Mouse (Mus musculus) liver, embryonic 14.5 days (tissue): ENCODE data around the gene A730049H05Rik. TPM values are rescaled to one million over a fixed set of nuclear protein-coding genes. Genes with fewer than 3 reads are reported as not detected.

Experiments used
- ATAC-seq: fragments of 200-750 bp; cut with Nextera tagmentation; 2 replicates; pipeline ENCODE4 v1.8.0; 2017; ENCODE audit warnings: moderate number of reproducible peaks, mild to moderate bottlenecking, moderate library complexity; ENCODE audit not compliant: insufficient read depth
- DNase-seq, 3 experiments: peaks; one replicate each; pipeline ENCODE4 v3.0.0-alpha.2; 2012 to 2013; ENCODE audit warnings: low read depth in 3 of 3, low spot score in 3 of 3
- H3K27ac ChIP-seq: fragments of 300-500 bp; sonication (generic); 2 replicates; pipeline ENCODE4 v1.5.1; 2014; ENCODE audit warnings: moderate library complexity, mild to moderate bottlenecking, control low read depth, inconsistent platforms
- H3K27me3 ChIP-seq: fragments of 300-500 bp; sonication (generic); 2 replicates; pipeline ENCODE4 v1.6.1; 2014; ENCODE audit warnings: mild to moderate bottlenecking, low read length, moderate library complexity; ENCODE audit not compliant: control insufficient read depth, insufficient read depth
- H3K36me3 ChIP-seq: fragments of 300-500 bp; sonication (generic); replicated peaks from 2 replicates; pipeline ENCODE4 v1.6.1; 2014; ENCODE audit warnings: low read depth; ENCODE audit not compliant: control insufficient read depth, insufficient read depth
- H3K4me1 ChIP-seq, 2 experiments: fragments of 200-500 bp in 1 of 2; fragments of 300-500 bp in 1 of 2; sonication (generic) in 1 of 2; replicated peaks; 2 replicates each; pipeline ENCODE4 v1.6.1; 2012 to 2014; ENCODE audit warnings: antibody characterized with exemption in 1 of 2, inconsistent platforms in 1 of 2, low read length in 1 of 2; ENCODE audit not compliant: control insufficient read depth in 2 of 2, insufficient read depth in 2 of 2
- H3K4me2 ChIP-seq: fragments of 300-500 bp; sonication (generic); 2 replicates; pipeline ENCODE4 v1.6.1; 2014; ENCODE audit warnings: low read depth, mild to moderate bottlenecking, control low read depth, moderate library complexity
- H3K4me3 ChIP-seq, 2 experiments: fragments of 200-500 bp in 1 of 2; fragments of 300-500 bp in 1 of 2; sonication (generic) in 1 of 2; 2 replicates each; pipeline ENCODE4 v1.5.1; 2012 to 2014; ENCODE audit warnings: low read depth in 2 of 2, low read length in 2 of 2, mild to moderate bottlenecking in 2 of 2, control low read depth in 1 of 2, inconsistent platforms in 1 of 2, moderate library complexity in 1 of 2; ENCODE audit not compliant: insufficient read depth in 1 of 2
- H3K9ac ChIP-seq: fragments of 300-500 bp; sonication (generic); replicated peaks from 2 replicates; pipeline ENCODE4 v1.6.1; 2014; ENCODE audit warnings: mild to moderate bottlenecking, control low read depth, moderate library complexity
- H3K9me3 ChIP-seq: fragments of 300-500 bp; sonication (generic); 2 replicates; pipeline ENCODE4 v1.6.1; 2016; ENCODE audit warnings: low read length, mixed read lengths; ENCODE audit not compliant: control insufficient read depth
- CTCF ChIP-seq: IDR thresholded peaks from 2 replicates; pipeline ENCODE4 v1.5.1; 2016; ENCODE audit warnings: antibody characterized with exemption, low read depth, control low read depth
- EP300 ChIP-seq: IDR thresholded peaks from 2 replicates; pipeline ENCODE4 v1.6.1; 2016; ENCODE audit warnings: antibody characterized with exemption, low read depth
- WGBS: fragments of 180-500 bp; shearing (Covaris S2); extraction: QIAGEN DNeasy Blood & Tissue Kit; methylation state at CpG from one replicate; pipeline ENCODE4 v1.1.7; 2014; ENCODE audit not compliant: insufficient replicate concordance; 5-methylcytosine and 5-hydroxymethylcytosine counted together
- polyA plus RNA-seq, 2 experiments: library from polyadenylated mRNA; depleted of rRNA in 1 of 2; stranded (reverse) in 1 of 2; unstranded in 1 of 2; fragments of >200 nt; fragmentation: Nextera tagmentation in 1 of 2; extraction: Ambion mirVana in 1 of 2; gene quantifications; 2 replicates each; pipeline versions ENCODE4 v1.2.1 to v1.2.3; 2012 to 2014

A730049H05Rik gene
- polyA plus RNA-seq, 2 experiments = 0.02 to 0.22 TPM

DNA sequence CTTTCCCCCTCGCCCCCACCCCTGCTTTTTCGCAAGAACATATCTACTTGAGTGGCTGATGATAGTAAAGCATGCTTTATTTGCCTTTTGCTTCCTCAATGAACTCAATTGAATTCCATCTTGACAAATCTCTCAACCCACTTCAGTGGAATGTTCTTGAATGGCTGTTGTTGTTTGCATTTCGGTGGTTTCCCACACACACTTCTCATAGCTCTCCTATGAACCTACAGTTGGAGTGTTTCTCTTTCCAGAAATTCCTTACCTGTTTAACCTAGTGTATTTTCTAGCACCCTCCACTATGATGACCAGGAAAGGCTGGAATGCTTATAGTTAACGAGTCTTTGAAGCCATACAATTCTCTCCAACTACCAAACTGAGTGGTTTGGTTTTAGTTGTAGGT is 38.6 kb downstream of the A730049H05Rik start:
- H3K27me3 ChIP-seq = no peaks in the 10 kb centered on the region
- no peaks in the 10 kb centered on the region for H3K9me3 ChIP-seq
- TF ChIP-seq CTCF (no peak), EP300 (no peak)
- no peak for ATAC-seq
- H3K36me3 ChIP-seq = no peaks in the 10 kb centered on the region
- no peak overlapping the region for H3K4me2 ChIP-seq
- H3K4me1 ChIP-seq = no peaks in the 10 kb centered on the region
- no peak overlapping the region for H3K27ac ChIP-seq
- no peak for DNase-seq
- no peak overlapping the region for H3K4me3 ChIP-seq
- H3K9ac ChIP-seq = no peak overlapping the region
- WGBS = 56% methylated on average over 4 of the region's 4 CpGs

DNA sequence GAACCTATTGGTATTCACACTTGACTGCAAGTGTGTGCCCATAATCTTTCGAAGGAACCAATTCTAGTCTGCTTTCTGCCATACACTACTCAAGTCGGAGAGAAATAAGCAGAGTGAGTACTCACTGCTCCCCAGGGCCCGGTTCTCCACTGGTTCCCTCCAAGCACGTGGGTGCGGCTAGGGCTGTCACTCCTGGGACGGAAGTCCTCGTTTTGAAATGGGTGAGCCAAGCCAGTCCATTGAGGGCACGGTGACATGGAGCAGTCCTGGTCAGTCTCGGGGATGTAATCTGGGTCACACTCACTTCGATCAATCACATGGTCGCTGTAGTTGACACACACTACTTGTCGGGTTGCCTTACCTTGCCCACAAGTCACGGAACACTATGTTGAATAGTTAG is 41.5 kb downstream of the A730049H05Rik start:
- 78% methylated on average over 13 of the region's 13 CpGs for WGBS

DNA sequence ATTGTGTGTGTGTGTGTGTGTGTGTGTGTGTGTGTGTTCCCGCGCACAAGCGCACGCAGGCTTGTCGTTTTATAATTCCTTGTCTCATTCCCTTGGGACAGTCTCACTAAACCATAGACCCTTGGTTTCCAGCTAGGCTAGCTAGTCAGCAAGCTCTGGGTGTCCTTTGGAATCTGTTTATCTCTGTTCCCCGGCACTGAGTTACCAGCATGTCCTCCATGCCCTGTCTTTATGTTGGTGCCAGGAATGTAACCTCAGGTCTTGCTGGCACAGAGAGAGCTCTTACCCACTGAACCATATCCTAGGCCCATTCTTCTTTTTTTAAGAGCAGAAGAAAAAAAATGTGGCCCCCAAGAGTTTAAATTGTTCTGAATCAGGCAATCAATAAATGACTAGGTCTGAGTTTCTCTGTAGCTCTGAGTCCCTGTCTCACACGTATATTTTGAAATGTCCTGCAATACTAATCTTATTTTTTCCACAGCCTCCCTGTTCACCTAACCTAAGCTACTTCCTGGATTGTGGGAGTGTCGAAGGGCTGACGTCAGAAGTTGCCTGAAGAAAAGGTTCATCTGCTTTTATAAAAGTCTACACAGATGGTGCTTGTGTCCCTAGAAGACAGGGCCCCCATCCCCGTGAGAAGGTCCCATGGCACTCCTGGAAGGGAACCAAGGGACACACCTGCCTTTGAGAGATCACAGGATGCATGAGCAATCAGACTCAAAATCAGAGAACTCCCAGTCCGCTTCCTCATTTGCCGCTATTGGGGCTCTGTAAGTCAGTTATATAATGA is 42.6 kb downstream of the A730049H05Rik start:
- DNase-seq = no peak
- H3K4me1 ChIP-seq = no peaks in the 10 kb centered on the region
- H3K9ac ChIP-seq = no peak overlapping the region
- H3K27me3 ChIP-seq = no peaks in the 10 kb centered on the region
- TF ChIP-seq CTCF (no peak), EP300 (no peak)
- no peak overlapping the region for H3K27ac ChIP-seq
- H3K36me3 ChIP-seq = no peaks in the 10 kb centered on the region
- H3K9me3 ChIP-seq = no peaks in the 10 kb centered on the region
- no peak for ATAC-seq
- no peak overlapping the region for H3K4me3 ChIP-seq
- H3K4me2 ChIP-seq = no peak overlapping the region
- WGBS = 62% methylated on average over 12 of the region's 12 CpGs

More for the DNA sequence above, 41.5 kb downstream of the A730049H05Rik start:
- Histone ChIP-seq H3K4me3 (no peak overlapping the region), H3K27me3 (no peaks in the 10 kb centered on the region), H3K9ac (no peak overlapping the region), H3K36me3 (no peaks in the 10 kb centered on the region), H3K27ac (no peak overlapping the region), H3K4me1 (no peaks in the 10 kb centered on the region), H3K4me2 (no peak overlapping the region), H3K9me3 (no peaks in the 10 kb centered on the region)
- DNase-seq (no peak), ATAC-seq (no peak)
- TF ChIP-seq EP300 (no peak), CTCF (no peak)

DNA sequence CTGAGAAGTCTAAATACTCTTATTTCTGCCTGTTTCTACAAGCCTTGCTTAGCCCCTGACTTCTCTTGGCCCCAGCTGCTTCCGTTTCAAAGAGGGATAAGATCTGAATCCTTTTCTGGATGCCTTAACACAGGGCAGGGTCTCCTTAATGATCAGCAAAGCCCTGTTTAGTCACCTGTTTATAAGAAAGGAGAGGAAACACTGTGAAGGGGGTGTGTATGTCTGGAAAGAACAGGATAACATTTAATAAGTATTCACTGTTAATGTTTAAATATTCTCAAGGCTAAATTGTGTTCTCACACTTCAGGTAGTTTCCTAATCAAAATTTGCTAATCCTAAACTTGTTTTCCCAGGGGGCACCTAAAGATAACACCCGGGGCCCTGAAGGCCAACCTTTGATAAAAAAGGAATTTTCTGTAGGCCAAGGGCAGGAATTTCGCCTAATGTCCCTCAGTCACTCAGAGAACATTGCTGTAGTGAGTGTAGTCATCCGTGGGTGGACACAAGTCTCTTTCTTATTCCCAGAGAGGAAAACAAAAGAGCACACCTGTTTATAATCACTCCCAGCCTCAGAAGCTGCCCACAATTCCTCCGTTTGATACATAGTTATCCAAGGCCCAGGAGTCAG is 44.1 kb downstream of the A730049H05Rik start:
- no peak for ATAC-seq
- Histone ChIP-seq H3K36me3 (no peaks in the 10 kb centered on the region), H3K27me3 (no peaks in the 10 kb centered on the region), H3K27ac (no peak overlapping the region), H3K4me1 (no peaks in the 10 kb centered on the region), H3K4me3 (no peak overlapping the region), H3K9me3 (no peaks in the 10 kb centered on the region), H3K9ac (no peak overlapping the region), H3K4me2 (no peak overlapping the region)
- 51% methylated on average over 5 of the region's 5 CpGs for WGBS
- no peak for DNase-seq
- no peak for TF ChIP-seq EP300
- no peak for TF ChIP-seq CTCF

DNA sequence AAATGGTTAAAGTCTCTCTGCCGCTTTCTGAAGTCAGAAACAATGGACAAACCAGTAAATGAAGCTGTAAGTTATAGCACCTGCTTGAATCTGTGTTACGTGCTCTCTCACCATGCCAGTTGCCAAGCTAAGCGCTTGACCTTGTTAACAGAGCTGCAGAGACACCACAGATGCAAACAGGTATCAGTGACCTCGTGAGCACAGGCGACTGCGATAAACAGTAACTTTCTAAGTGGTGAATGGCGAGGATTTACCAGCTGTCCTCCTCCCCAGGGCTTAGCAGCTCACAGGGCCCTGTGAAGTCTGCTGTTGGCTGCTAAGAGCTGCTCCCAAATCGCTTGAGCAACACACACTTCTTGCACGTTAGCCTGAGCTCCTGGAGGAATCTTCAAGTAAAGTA is 46.3 kb downstream of the A730049H05Rik start:
- TF ChIP-seq CTCF (no peak), EP300 (no peak)
- Histone ChIP-seq H3K4me3 (no peak overlapping the region), H3K27me3 (no peaks in the 10 kb centered on the region), H3K36me3 (no peaks in the 10 kb centered on the region), H3K4me2 (no peak overlapping the region), H3K27ac (no peak overlapping the region), H3K4me1 (no peaks in the 10 kb centered on the region), H3K9me3 (no peaks in the 10 kb centered on the region), H3K9ac (no peak overlapping the region)
- 59% methylated on average over 9 of the region's 9 CpGs for WGBS
- no peak for DNase-seq
- ATAC-seq = no peak
